Mouse (Mus musculus) heart, embryonic 10.5 days (tissue): ENCODE results near the gene Tpd52l2. TPM values are rescaled to one million over a fixed set of nuclear protein-coding genes. Genes with fewer than 3 reads are reported as not detected.

Experiments
- DNase-seq: peaks from one replicate; pipeline ENCODE4 v3.0.0-alpha.2; 2017; ENCODE audit warnings: low spot score
- H3K27ac ChIP-seq: fragments of 300-500 bp; sonication (generic); 2 replicates; pipeline ENCODE4 v1.5.1; 2016; ENCODE audit warnings: mild to moderate bottlenecking
- H3K27me3 ChIP-seq: fragments of 300-500 bp; sonication (generic); 2 replicates; pipeline ENCODE4 v1.6.1; 2016; ENCODE audit warnings: mild to moderate bottlenecking; ENCODE audit not compliant: poor library complexity, insufficient read depth, severe bottlenecking
- H3K36me3 ChIP-seq: fragments of 300-500 bp; sonication (generic); 2 replicates; pipeline ENCODE4 v1.6.1; 2016; ENCODE audit warnings: mild to moderate bottlenecking, moderate library complexity
- H3K4me1 ChIP-seq: fragments of 300-500 bp; sonication (generic); 2 replicates; pipeline ENCODE4 v1.6.1; 2016; ENCODE audit warnings: mild to moderate bottlenecking
- H3K4me3 ChIP-seq: fragments of 300-500 bp; sonication (generic); 2 replicates; pipeline ENCODE4 v1.5.1; 2016; ENCODE audit warnings: mild to moderate bottlenecking, moderate library complexity
- H3K9me3 ChIP-seq: fragments of 300-500 bp; sonication (generic); 2 replicates; pipeline ENCODE4 v1.6.1; 2016; ENCODE audit warnings: mild to moderate bottlenecking, moderate library complexity
- WGBS: fragments of 180-500 bp; shearing (Covaris S2); methylation state at CpG from one replicate; pipeline ENCODE4 v1.1.7; 2016; 5-methylcytosine and 5-hydroxymethylcytosine counted together
- polyA plus RNA-seq: library from polyadenylated mRNA; unstranded; fragments of >200 nt; fragmentation: Nextera tagmentation; extraction: Ambion mirVana; gene quantifications from 2 replicates; pipeline ENCODE4 v1.2.1, GENCODE M21; 2016

The Tpd52l2 gene
- polyA plus RNA-seq, 1 experiment from 2014 or later, result 162 TPM

- 64% methylated on average over 5 of the region's 5 CpGs for WGBS
- DNase-seq, result no peak
- no peaks in the 10 kb centered on the region for H3K27me3 ChIP-seq
- H3K9me3 ChIP-seq, result no peaks in the 10 kb centered on the region
- peaks cover 15% of the 10 kb centered on the region for H3K36me3 ChIP-seq
- no peak overlapping the region for H3K27ac ChIP-seq
- H3K4me1 ChIP-seq, result peaks cover 29% of the 10 kb centered on the region
- H3K4me3 ChIP-seq, result no peak overlapping the region
Measured at GRCm38 (mm10) chr2:181522811-181523210, 25.9 kb downstream of the Tpd52l2 start.

- Histone ChIP-seq H3K9me3 (no peaks in the 10 kb centered on the region), H3K27me3 (no peaks in the 10 kb centered on the region), H3K27ac (no peak overlapping the region), H3K4me3 (no peak overlapping the region), H3K4me1 (peaks cover 17% of the 10 kb centered on the region), H3K36me3 (peaks cover 37% of the 10 kb centered on the region)
- 83% methylated on average over 5 of the region's 5 CpGs for WGBS
- DNase-seq, result no peak
Measured at GRCm38 (mm10) chr2:181525526-181525925, 28.6 kb downstream of the Tpd52l2 start.

GRCm38 (mm10) chr2:181529076-181529475, 32.1 kb downstream of the Tpd52l2 start:
- no peak for DNase-seq
- 98% methylated on average over 1 of the region's 1 CpGs for WGBS
- Histone ChIP-seq H3K36me3 (peaks cover 51% of the 10 kb centered on the region), H3K9me3 (no peaks in the 10 kb centered on the region), H3K27ac (no peak overlapping the region), H3K27me3 (no peaks in the 10 kb centered on the region), H3K4me3 (no peak overlapping the region), H3K4me1 (peaks cover 4% of the 10 kb centered on the region)

GRCm38 (mm10) chr2:181532589-181532988, 35.6 kb downstream of the Tpd52l2 start:
- no peak overlapping the region for H3K4me3 ChIP-seq
- H3K4me1 ChIP-seq, result peaks cover 8% of the 10 kb centered on the region
- peaks cover 47% of the 10 kb centered on the region for H3K36me3 ChIP-seq
- H3K27me3 ChIP-seq, result no peaks in the 10 kb centered on the region
- WGBS, result 94% methylated on average over 3 of the region's 3 CpGs
- DNase-seq, result no peak
- no peaks in the 10 kb centered on the region for H3K9me3 ChIP-seq
- no peak overlapping the region for H3K27ac ChIP-seq

GRCm38 (mm10) chr2:181536410-181536809, 39.5 kb downstream of the Tpd52l2 start:
- Histone ChIP-seq H3K4me1 (peaks cover 12% of the 10 kb centered on the region), H3K27me3 (no peaks in the 10 kb centered on the region), H3K9me3 (no peaks in the 10 kb centered on the region), H3K4me3 (no peak overlapping the region), H3K27ac (no peak overlapping the region), H3K36me3 (peaks cover 24% of the 10 kb centered on the region)
- DNase-seq, result no peak
- 83% methylated on average over 2 of the region's 2 CpGs for WGBS

- Histone ChIP-seq H3K9me3 (no peaks in the 10 kb centered on the region), H3K27me3 (no peaks in the 10 kb centered on the region), H3K36me3 (peaks cover 14% of the 10 kb centered on the region; the same call in 1 of the 2 replicates), H3K4me3 (no peak overlapping the region), H3K4me1 (peaks cover 9% of the 10 kb centered on the region), H3K27ac (peak overlapping the region; percentile 69)
- WGBS, result 79% methylated on average over 2 of the region's 2 CpGs
- DNase-seq, result no peak
Measured at GRCm38 (mm10) chr2:181537444-181538047, 40.6 kb downstream of the Tpd52l2 start.

GRCm38 (mm10) chr2:181541761-181542380, 44.9 kb downstream of the Tpd52l2 start:
- peaks cover 9% of the 10 kb centered on the region for H3K4me1 ChIP-seq
- DNase-seq, result no peak
- no peak overlapping the region for H3K4me3 ChIP-seq
- H3K27me3 ChIP-seq, result no peaks in the 10 kb centered on the region
- WGBS, result 92% methylated on average over 6 of the region's 6 CpGs
- H3K36me3 ChIP-seq, result peaks cover 17% of the 10 kb centered on the region
- H3K9me3 ChIP-seq, result no peaks in the 10 kb centered on the region
- no peak overlapping the region for H3K27ac ChIP-seq

GRCm38 (mm10) chr2:181546142-181546541, 49.2 kb downstream of the Tpd52l2 start:
- Histone ChIP-seq H3K27me3 (no peaks in the 10 kb centered on the region), H3K4me3 (no peak overlapping the region), H3K9me3 (no peaks in the 10 kb centered on the region), H3K36me3 (peaks cover 50% of the 10 kb centered on the region), H3K4me1 (no peaks in the 10 kb centered on the region; the same call in 1 of the 2 replicates), H3K27ac (no peak overlapping the region)
- WGBS, result 85% methylated on average over 7 of the region's 7 CpGs
- no peak for DNase-seq

- Histone ChIP-seq H3K27me3 (no peaks in the 10 kb centered on the region), H3K4me1 (no peaks in the 10 kb centered on the region; the same call in 1 of the 2 replicates), H3K27ac (no peak overlapping the region), H3K36me3 (peaks cover 68% of the 10 kb centered on the region), H3K4me3 (no peak overlapping the region), H3K9me3 (no peaks in the 10 kb centered on the region)
- DNase-seq, result no peak
- 85% methylated on average over 1 of the region's 1 CpGs for WGBS
Measured at GRCm38 (mm10) chr2:181548227-181548626, 51.3 kb downstream of the Tpd52l2 start.

- H3K9me3 ChIP-seq, result no peaks in the 10 kb centered on the region
- DNase-seq, result no peak
- no peak overlapping the region for H3K4me3 ChIP-seq
- H3K27ac ChIP-seq, result no peak overlapping the region
- H3K27me3 ChIP-seq, result no peaks in the 10 kb centered on the region
- 80% methylated on average over 5 of the region's 5 CpGs for WGBS
- H3K36me3 ChIP-seq, result peaks cover 72% of the 10 kb centered on the region
- H3K4me1 ChIP-seq, result no peaks in the 10 kb centered on the region; the same call in 1 of the 2 replicates
Measured at GRCm38 (mm10) chr2:181548682-181549081, 51.7 kb downstream of the Tpd52l2 start.

- DNase-seq, result no peak
- Histone ChIP-seq H3K9me3 (no peaks in the 10 kb centered on the region), H3K4me3 (no peak overlapping the region), H3K27ac (no peak overlapping the region), H3K36me3 (peaks cover 85% of the 10 kb centered on the region), H3K4me1 (no peaks in the 10 kb centered on the region; the same call in 1 of the 2 replicates), H3K27me3 (no peaks in the 10 kb centered on the region)
- 85% methylated on average over 2 of the region's 2 CpGs for WGBS
Measured at GRCm38 (mm10) chr2:181550233-181550632, 53.3 kb downstream of the Tpd52l2 start.

- Histone ChIP-seq H3K36me3 (peaks cover 60% of the 10 kb centered on the region), H3K4me3 (no peak overlapping the region), H3K9me3 (no peaks in the 10 kb centered on the region), H3K27me3 (no peaks in the 10 kb centered on the region), H3K27ac (no peak overlapping the region), H3K4me1 (no peaks in the 10 kb centered on the region)
- no peak for DNase-seq
Measured at GRCm38 (mm10) chr2:181553772-181554171, 56.8 kb downstream of the Tpd52l2 start.

- WGBS, result 79% methylated on average over 3 of the region's 3 CpGs
Measured at GRCm38 (mm10) chr2:181567338-181567737, 70.4 kb downstream of the Tpd52l2 start.

More at GRCm38 (mm10) chr2:181567338-181567737, 70.4 kb downstream of the Tpd52l2 start:
- Histone ChIP-seq H3K9me3 (no peaks in the 10 kb centered on the region), H3K27ac (no peak overlapping the region), H3K4me1 (peaks cover 8% of the 10 kb centered on the region), H3K36me3 (peaks cover 19% of the 10 kb centered on the region), H3K27me3 (no peaks in the 10 kb centered on the region), H3K4me3 (no peak overlapping the region)
- DNase-seq, result peak; percentile 53
